Mouse (Mus musculus) thymus, adult 2 months (tissue): ENCODE data around the gene Ccnjl. TPM values are rescaled to one million over a fixed set of nuclear protein-coding genes. Genes with fewer than 3 reads are reported as not detected.

Source experiments
- DNase-seq: peaks from one replicate; pipeline ENCODE4 v3.0.0; 2021
- H3K27ac ChIP-seq: fragments of 200-500 bp; 2 replicates; pipeline ENCODE4 v1.5.1; 2012; ENCODE audit warnings: low read length, control low read depth; ENCODE audit not compliant: control insufficient read depth, insufficient read depth
- H3K27me3 ChIP-seq: fragments of 200-500 bp; 2 replicates; pipeline ENCODE4 v1.6.1; 2012; ENCODE audit warnings: mild to moderate bottlenecking, low read length, moderate library complexity, mixed read lengths; ENCODE audit not compliant: control insufficient read depth, insufficient read depth
- H3K36me3 ChIP-seq: fragments of 200-500 bp; 2 replicates; pipeline ENCODE4 v1.6.1; 2012; ENCODE audit warnings: mild to moderate bottlenecking, low read length, moderate library complexity; ENCODE audit not compliant: control insufficient read depth, insufficient read depth
- H3K4me1 ChIP-seq: fragments of 200-500 bp; replicated peaks from 2 replicates; pipeline ENCODE4 v1.6.1; 2012; ENCODE audit warnings: low read length; ENCODE audit not compliant: control insufficient read depth, insufficient read depth
- H3K4me3 ChIP-seq: fragments of 200-500 bp; 2 replicates; pipeline ENCODE4 v1.5.1; 2012; ENCODE audit warnings: mild to moderate bottlenecking, low read length, control low read depth, moderate library complexity; ENCODE audit not compliant: control insufficient read depth, insufficient read depth
- CTCF ChIP-seq: fragments of 200-500 bp; IDR thresholded peaks from 2 replicates; pipeline ENCODE4 v1.5.1; 2012; ENCODE audit warnings: mild to moderate bottlenecking, control low read depth, low read length, moderate library complexity, borderline replicate concordance; ENCODE audit not compliant: control insufficient read depth, poor library complexity, insufficient read depth; ENCODE audit errors: extremely low read depth
- POLR2A ChIP-seq: fragments of 200-500 bp; IDR thresholded peaks from 2 replicates; pipeline ENCODE4 v1.6.1; 2012; ENCODE audit warnings: mild to moderate bottlenecking, low read length, control low read depth, moderate library complexity; ENCODE audit not compliant: control insufficient read depth, poor library complexity, insufficient read depth; ENCODE audit errors: extremely low read depth
- WGBS: fragments of 180-500 bp; shearing (Covaris S2); methylation state at CpG from one replicate; pipeline ENCODE4 v1.1.7; 2018; 5-methylcytosine and 5-hydroxymethylcytosine counted together
- polyA plus RNA-seq: library from polyadenylated mRNA; depleted of rRNA; stranded (reverse); fragments of >200 nt; gene quantifications from 2 replicates; pipeline ENCODE4 v1.2.3, GENCODE M21; 2012; rRNA removed

Ccnjl gene
- polyA plus RNA-seq, 1 experiment: 9.4 TPM

GRCm38 (mm10) chr11:43631645-43632044 is 103.1 kb downstream of the Ccnjl start:
- no peaks in the 10 kb centered on the region for H3K4me1 ChIP-seq
- no peak overlapping the region for H3K4me3 ChIP-seq

GRCm38 (mm10) chr11:43632566-43632965 is 104.0 kb downstream of the Ccnjl start:
- H3K4me1 ChIP-seq: no peaks in the 10 kb centered on the region
- H3K27ac ChIP-seq: no peak overlapping the region
- 14% methylated on average over 4 of the region's 4 CpGs for WGBS
- TF ChIP-seq POLR2A: no peak
- no peak for TF ChIP-seq CTCF
- no peaks in the 10 kb centered on the region for H3K27me3 ChIP-seq
- DNase-seq: no peak
- no peak overlapping the region for H3K4me3 ChIP-seq
- no peaks in the 10 kb centered on the region for H3K36me3 ChIP-seq

More at GRCm38 (mm10) chr11:43631645-43632044, 103.1 kb downstream of the Ccnjl start:
- Histone ChIP-seq H3K36me3 (no peaks in the 10 kb centered on the region), H3K27me3 (no peaks in the 10 kb centered on the region), H3K27ac (no peak overlapping the region)
- no peak for DNase-seq
- TF ChIP-seq CTCF: no peak
- TF ChIP-seq POLR2A: no peak
- WGBS: 94% methylated on average over 9 of the region's 9 CpGs

GRCm38 (mm10) chr11:43633165-43633564 is 104.6 kb downstream of the Ccnjl start:
- Histone ChIP-seq H3K27me3 (no peaks in the 10 kb centered on the region), H3K36me3 (no peaks in the 10 kb centered on the region), H3K4me1 (no peaks in the 10 kb centered on the region), H3K4me3 (no peak overlapping the region), H3K27ac (no peak overlapping the region)
- 60% methylated on average over 6 of the region's 6 CpGs for WGBS
- no peak for DNase-seq
- TF ChIP-seq CTCF: no peak
- no peak for TF ChIP-seq POLR2A

GRCm38 (mm10) chr11:43633658-43634401 is 105.2 kb downstream of the Ccnjl start:
- Histone ChIP-seq H3K4me1 (no peaks in the 10 kb centered on the region), H3K4me3 (no peak overlapping the region), H3K27ac (no peak overlapping the region), H3K27me3 (no peaks in the 10 kb centered on the region), H3K36me3 (no peaks in the 10 kb centered on the region)
- TF ChIP-seq POLR2A: no peak
- no peak for TF ChIP-seq CTCF
- WGBS: 43% methylated on average over 19 of the region's 19 CpGs
- no peak for DNase-seq

Other genes with a start within 250 kb of the Ccnjl start
- 28.5 and 38.8 TPM in 2 replicates for gene Pttg1, start 102.5 kb upstream of the Ccnjl start, polyA plus RNA-seq
- 4.1 and 4.5 TPM in 2 replicates for gene Slu7, start 95.0 kb upstream of the Ccnjl start, polyA plus RNA-seq
- gene C1qtnf2, start 54.5 kb upstream of the Ccnjl start, polyA plus RNA-seq: 1.5 and 3.0 TPM in 2 replicates
- 0.59 and 0.81 TPM in 2 replicates for gene 4933415A04Rik, start 58.3 kb downstream of the Ccnjl start, polyA plus RNA-seq
- gene Fabp6, start 72.8 kb downstream of the Ccnjl start, polyA plus RNA-seq: 1.4 and 1.6 TPM in 2 replicates
- gene Pwwp2a, start 153.2 kb downstream of the Ccnjl start, polyA plus RNA-seq: 35.0 and 40.9 TPM in 2 replicates
- gene Ttc1, start 219.2 kb downstream of the Ccnjl start, polyA plus RNA-seq: 11.6 and 12.1 TPM in 2 replicates